Mouse (Mus musculus) kidney, postnatal 4 days (tissue): Measurements from ENCODE around the gene Gm5416.
"Not testable (repeated sequence)": the region's sequence is repeated elsewhere in the genome, so short reads cannot be mapped to it uniquely, and the experiment has no call there.

Source experiments
- DNase-seq, 2 experiments: peaks; one replicate each; pipeline ENCODE4 v3.0.0; 2021; ENCODE audit warnings: mixed read lengths in 2 of 2

Gene Gm5416

DNA sequence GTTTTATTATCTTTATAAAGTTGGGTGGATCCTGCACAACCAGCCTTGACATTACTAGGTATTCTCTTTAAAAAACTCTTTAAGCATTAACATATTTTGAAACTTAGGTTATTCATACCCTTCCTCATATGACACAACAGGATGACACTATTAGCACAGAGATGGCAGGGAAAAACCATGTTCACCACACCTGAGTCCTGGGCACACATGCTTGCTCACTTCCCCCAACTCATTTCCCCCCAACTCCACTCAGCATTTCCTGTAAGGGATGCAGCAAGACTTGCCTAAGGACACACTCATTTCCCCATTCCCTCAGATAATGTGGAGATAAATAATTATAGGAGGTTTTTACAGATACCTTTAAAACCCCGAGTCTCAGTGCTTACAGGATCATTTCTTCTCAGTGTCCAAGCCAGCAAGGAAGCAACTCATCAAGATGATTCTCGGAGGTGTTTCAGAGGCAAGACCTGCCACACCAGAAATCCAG, at the start of gene Gm5416:
Gm5416 (plus strand) TSS at position 437 of the 487 bp plus-strand sequence.
- no peak for DNase-seq

DNA sequence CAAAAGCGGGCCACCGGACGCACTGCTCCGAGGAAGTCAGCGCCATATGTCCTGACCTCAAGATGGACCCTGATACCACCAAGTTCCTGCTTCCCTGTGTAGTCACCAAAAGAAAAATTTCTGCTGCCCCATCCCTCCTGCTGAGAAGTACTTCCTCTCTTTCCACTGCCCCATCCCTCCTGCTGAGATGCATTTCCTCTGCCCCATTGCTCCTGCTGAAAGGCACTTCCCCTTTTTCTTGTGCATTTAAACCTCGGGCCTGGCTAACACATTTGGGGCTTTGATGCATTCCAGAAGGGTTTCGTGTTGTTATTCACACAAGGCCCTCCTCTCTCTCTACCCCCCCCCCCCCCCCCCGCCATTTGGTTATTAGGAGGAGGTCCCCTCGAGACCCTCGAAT, 42.4 kb upstream of the Gm5416 start:
- DNase-seq, result not testable (repeated sequence)

DNA sequence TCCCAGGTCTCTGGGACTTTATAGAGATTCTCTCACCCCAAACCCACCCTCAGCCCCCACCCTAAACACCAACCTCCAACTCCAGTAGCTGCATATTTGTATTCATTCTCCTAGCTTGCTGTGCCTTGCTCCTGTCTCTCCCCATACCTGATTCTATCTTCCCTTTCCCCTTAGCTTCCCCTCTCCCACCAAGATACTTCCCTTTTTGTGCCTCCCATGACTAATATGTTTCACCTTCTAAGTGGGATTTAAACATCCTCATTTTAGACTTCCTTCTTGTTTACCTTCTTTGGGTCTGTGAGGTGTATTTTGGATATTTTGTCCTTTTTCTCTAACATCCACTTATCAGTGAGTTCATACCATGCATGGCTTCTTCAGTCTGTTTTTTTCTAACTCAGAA, 34.1 kb upstream of the Gm5416 start:
- no peak for DNase-seq

DNA sequence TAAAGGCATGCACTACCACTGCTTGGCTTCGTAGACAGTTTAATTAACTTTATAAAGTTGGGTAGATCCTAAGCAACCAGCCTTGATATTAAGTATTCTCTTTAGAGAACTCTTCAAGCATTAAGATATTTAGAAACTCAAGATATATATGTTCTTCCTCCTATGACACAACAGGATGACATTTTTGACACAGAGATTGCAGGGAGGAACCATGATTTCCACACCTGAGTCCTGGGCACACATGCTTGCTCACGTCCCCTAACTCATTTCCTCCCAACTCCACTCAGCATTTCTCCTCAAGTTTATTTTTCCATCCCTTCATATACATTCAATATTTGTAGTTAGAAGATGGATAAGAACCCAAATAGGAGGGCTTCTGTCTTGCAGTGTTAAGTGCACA, 30.3 kb upstream of the Gm5416 start:
- no peak for DNase-seq

DNA sequence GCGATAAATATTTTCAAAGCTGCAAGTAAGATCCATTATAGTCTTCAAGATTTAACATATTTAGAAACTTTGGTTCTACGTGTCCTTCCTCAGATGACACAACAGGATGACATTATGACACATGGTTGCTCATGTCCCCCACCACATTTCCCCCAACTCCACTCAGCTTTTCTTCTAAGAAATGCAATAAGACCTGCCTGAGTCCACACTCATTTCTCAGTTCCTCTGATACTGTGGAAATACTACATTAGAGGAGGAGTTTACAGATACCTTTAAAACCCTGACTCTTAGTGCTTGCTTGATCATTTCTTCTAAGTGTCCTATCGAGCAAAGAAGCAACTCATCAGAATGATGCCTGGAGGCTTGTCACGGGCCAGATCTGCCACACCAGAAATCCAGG, 26.3 kb upstream of the Gm5416 start, which contains the start of gene Gm5483:
Gm5483 (plus strand) TSS at position 301 of the 400 bp plus-strand sequence.
- not testable (repeated sequence) for DNase-seq

DNA sequence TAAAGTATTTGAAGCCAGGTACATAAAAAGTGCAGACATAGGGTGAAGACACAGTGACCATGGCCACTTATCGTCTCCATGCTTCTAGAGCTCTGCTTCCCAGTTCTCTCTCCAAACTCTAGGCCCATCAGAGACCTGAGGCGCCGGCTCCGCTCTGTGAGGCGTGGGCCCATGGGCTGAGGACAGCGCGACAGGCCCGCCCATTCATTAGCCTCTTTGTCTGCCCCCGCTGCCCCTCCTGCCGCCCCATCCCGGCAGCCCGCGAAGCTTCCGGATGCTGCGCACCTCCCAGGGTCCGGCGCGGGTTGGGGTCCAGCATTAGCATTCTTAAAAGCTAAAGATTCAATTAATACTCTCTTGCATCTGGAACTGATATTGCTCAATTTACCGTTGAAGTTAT, 11.0 kb upstream of the Gm5416 start:
- DNase-seq, result peak in 1 of 2 experiments; percentile 2

DNA sequence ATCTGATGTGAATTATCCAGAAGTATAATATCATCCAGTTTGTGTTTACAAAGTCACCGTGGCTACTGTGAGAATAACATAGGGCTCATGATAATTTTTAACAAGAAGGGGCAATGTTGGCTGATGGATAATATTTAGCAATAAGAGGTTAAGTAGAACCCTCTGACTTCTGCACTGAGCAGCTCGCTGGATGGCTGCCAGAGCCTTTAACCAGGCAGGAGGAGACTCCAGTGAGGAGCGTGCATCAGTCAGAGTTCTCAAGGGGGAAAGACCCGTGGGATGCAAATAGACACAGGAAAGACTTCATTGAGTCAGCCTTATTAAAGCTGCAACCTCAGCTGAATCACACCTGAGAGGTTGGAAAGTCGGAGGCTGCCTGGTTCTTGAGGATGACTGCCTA, 6.4 kb upstream of the Gm5416 start:
- DNase-seq, result peak; percentile 26 to 33

DNA sequence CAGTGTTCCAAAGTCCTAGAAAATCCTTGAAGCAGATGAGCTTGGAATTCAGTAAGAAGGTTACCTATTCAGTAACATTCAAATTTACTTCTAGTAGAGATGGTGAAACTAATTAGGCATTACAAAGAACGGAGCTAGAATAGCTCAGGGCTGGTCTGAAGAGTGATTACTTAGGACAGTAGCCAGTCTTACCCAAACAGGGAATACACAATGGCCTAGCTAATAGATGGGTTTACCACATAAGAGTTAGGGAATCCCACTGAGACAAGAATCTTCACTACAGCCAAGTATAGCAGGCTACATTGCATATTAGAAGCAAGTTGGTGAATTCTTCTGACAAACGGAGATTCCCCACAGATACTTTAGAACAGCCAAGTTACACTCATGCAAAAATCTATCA, 4.5 kb upstream of the Gm5416 start:
- DNase-seq, result not testable (repeated sequence)

DNA sequence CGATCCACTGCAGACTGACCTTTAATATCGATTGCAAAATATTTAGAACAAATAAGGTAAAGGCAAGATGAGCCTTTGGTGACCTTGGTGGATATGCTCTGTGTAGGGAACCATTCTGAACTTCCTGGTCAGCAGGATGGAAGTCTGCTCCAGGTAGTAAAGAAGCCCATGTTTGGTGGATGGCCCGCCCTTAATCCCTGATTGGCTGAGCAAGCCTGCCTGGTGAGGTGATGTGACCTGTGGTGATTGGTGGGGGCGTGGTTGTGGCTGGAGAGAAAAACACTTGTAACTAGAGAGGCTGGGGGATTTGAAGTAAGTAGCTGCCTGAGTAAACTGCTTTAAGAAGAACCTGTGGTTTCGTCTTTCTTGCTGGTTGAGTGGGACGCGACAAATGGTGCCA, 11.0 kb downstream of the Gm5416 start, which contains the start of gene 2010005H15Rik:
2010005H15Rik (plus strand) TSS at position 301 of the 400 bp plus-strand sequence.
- not testable (repeated sequence) for DNase-seq

DNA sequence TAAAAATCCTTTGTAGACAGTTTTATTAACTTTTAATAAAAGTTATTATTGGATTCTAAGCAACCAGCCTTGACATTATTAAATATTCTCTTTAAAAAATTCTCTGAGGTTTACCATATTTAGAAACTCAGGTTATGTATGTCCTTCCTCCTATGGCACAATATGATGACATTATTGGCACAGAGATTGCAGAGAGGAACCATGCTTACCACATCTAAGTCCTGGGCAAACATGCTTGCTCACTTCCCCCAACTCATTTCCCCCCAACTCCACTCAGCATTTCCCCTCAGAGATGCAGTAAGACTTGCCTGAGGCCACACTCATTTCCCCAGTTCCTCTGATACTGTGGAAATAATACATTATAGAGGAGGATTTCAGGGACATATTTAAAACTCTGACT, 50.4 kb downstream of the Gm5416 start:
- not testable (repeated sequence) for DNase-seq
